Mouse (Mus musculus) bone marrow macrophage, adult 2 months (primary cell): Measurements from ENCODE around the gene Umodl1.

Experiments
- CTCF ChIP-seq: IDR thresholded peaks from 2 replicates; pipeline ENCODE4 v1.5.1; 2012; ENCODE audit warnings: low read depth, mild to moderate bottlenecking, low read length, moderate library complexity
- POLR2A ChIP-seq: IDR thresholded peaks from 2 replicates; pipeline ENCODE4 v1.6.1; 2012; ENCODE audit warnings: mild to moderate bottlenecking, low read depth, low read length, borderline replicate concordance

- TF ChIP-seq POLR2A (no peak), CTCF (no peak)
Measured at GRCm38 (mm10) chr17:30983521-30983920, 29.1 kb downstream of the Umodl1 start.
